Mouse (Mus musculus) inflammation-experienced regulatory T-cells (primary cell): Measurements from ENCODE around the gene Pvr. TPM values are rescaled to one million over a fixed set of nuclear protein-coding genes. Genes with fewer than 3 reads are reported as not detected.

Source experiments
- polyA plus RNA-seq, 2 experiments: library from polyadenylated mRNA; unstranded; fragments of 100-300 nt; shearing (Covaris generic); gene quantifications; one replicate each; pipeline ENCODE4 v1.2.1; 2017

Pvr gene
- 10 to 100 TPM; 27.5 to 32.5 TPM for polyA plus RNA-seq

DNA sequence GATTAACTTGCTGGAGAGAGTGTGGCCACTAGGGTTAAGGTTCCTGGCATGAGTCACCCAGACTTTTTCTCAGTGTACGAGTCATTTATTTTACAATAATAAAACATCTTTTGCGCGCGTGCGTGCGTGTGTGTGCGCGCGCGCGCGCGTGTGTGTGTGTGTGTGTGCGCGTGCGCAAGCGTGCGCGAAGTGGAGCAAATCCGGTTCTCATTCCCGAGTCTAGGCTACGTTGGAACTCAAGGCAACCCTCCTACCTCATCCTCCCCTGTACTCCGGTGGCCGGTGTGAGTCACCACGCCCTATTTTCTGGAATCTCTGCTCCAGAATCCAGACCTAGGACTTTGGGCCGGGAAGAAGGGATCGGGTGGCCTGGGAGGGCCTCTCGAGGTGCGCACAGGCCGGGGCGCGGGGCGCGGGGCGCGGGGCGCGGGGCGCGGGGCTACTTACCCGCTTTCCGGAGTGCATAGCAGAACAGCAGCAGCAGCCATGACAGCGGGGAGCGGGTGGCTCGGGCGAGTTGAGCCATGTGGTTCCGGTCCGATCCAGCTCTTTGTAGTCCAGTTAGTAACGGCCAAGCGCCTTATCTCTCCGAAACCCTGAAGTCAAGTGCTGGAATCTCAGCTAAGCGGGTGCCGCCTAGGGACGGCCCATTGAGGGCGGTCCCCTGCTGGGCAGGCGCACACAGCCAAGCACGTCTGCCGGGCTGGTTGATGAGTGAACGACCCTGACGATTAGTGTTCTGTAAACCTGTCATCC lies at the start of gene Pvr:
Pvr (minus strand) TSS at position 655 of the 756 bp plus-strand sequence.

DNA sequence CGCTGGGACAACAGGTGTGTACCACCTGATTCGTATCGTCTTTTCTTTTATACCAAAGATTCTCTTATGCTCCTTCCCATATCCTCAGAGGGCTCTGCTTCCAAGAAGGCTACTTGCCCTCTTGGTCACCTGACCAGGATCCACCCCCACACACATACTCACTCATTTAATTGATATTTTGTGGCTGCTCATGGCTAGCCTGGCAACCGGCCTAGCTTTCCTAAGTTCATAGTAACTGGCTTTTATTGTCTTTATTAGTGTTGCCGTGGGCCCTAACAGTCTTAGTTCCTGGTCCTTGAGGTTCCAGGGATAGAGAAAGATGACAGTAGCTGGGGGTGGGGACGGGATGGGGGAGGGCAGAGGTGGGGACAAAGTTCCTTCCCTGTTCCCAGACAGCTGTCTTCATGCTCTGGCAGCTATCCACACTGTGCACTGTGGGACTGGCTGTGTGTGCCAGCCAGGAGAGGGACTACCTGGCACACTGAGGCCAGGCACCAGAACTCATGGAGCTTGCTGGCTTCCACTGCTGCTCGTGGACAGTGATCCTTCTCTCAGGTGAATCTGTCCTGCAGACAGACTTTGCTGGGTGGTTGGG lies 44.1 kb upstream of the Pvr start, which contains the start of gene Ceacam20:
Ceacam20 (plus strand) TSS at position 428 of the 595 bp plus-strand sequence.

DNA sequence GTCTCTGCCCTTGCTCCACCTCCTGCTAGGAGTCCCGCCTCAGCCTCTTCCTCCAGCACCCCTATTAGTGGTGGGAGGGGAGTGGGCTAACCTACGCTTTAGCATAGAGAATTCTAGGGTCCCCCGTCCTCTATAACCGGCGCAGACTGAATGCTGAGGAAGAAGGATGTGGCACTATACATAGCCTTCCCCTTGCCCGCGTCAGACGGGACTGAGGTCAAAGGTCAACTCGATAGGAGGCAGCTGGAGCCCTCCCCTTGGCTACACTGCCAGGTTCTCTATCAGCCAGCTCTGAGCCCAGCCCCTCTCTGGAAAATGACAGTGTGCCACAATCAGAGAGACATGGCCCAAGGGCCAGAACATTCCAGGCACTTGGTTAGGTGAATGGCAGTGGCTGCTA lies 29.6 kb upstream of the Pvr start, which contains the start of gene Igsf23:
Igsf23 (minus strand) TSS at position 168 of the 400 bp plus-strand sequence.

DNA sequence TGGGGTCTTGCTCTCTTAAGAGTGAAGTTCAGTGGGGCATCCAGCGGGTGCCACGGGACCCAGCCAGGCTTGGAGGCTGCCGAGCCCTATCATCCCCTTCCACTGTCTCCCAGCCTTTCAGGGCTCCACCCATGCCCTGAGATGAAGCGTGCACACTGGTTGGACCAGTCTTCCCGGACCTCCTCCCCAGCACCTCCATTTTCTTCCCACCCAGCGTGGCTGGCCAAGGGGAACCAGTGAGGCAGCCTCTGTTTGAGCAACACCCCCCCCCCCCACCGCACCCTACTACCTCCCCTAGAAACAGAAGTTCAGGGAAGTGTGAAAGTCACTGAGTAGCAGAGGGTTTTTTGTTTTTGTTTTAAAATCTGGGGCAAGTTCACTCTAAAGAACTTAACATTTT lies 33.1 kb downstream of the Pvr start, which contains the start of gene Ceacam19:
Ceacam19 (minus strand) TSS at position 117 of the 400 bp plus-strand sequence.

DNA sequence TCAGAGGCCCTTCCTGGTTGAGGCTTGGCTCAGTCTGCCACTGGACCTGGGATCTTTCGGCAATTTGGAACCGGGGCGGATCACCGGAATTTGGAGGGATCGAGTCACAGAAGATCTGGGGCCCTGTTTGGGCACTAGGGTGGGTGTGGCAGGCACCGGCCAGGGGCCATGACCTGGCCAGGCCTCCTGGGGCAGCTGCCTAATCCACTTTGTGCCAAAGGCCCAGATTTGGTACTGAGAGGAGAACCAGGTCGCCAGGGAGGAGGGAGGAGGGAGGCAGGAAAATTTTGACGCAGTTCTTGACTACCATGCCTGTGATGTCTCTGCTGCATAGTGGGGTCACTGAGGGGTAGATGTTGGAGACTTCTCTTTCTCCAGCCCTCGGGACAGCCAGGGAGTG lies 59.8 kb downstream of the Pvr start, which contains the start of gene Ceacam16:
Ceacam16 (minus strand) TSS at position 101 of the 400 bp plus-strand sequence.

Other genes starting within 250 kb of the Pvr start
- gene Apoc2, start 243.2 kb downstream of the Pvr start, polyA plus RNA-seq: not detected
- gene Gm44805, start 239.7 kb downstream of the Pvr start, polyA plus RNA-seq: not detected
- gene Apoc4, start 239.7 kb downstream of the Pvr start, polyA plus RNA-seq: under 1 TPM in 1 of 2 experiments, not detected in 1; 0.07 TPM
- 1 to 10 TPM in 1 of 2 experiments, not detected in 1; 1.5 TPM for gene Apoc1, start 228.5 kb downstream of the Pvr start, polyA plus RNA-seq
- 10 to 100 TPM; 10.9 to 46.1 TPM for gene Apoe, start 222.0 kb downstream of the Pvr start, polyA plus RNA-seq
- gene Tomm40, start 205.7 kb downstream of the Pvr start, polyA plus RNA-seq: 10 to 100 TPM; 74.3 to 77.1 TPM
- under 1 TPM; 0.10 to 0.84 TPM for gene Nectin2, start 170.7 kb downstream of the Pvr start, polyA plus RNA-seq
- 10 to 100 TPM in 1 of 2 experiments, 1 to 10 TPM in 1; 2.3 to 15.9 TPM for gene Bcam, start 150.1 kb downstream of the Pvr start, polyA plus RNA-seq
- gene Cblc, start 124.4 kb downstream of the Pvr start, polyA plus RNA-seq: 1 to 10 TPM in 1 of 2 experiments, under 1 TPM in 1; 0.25 to 1.3 TPM
- 100 to 1,000 TPM in 1 of 2 experiments, 10 to 100 TPM in 1; 88.9 to 130 TPM for gene Bcl3, start 98.4 kb downstream of the Pvr start, polyA plus RNA-seq
- gene Gm19345, start 69.2 kb downstream of the Pvr start, polyA plus RNA-seq: not detected
- gene Ceacam16, start 59.9 kb downstream of the Pvr start, polyA plus RNA-seq: under 1 TPM in 1 of 2 experiments, not detected in 1; 0.10 TPM
- under 1 TPM in 1 of 2 experiments, not detected in 1; 0.06 TPM for gene Ceacam19, start 33.2 kb downstream of the Pvr start, polyA plus RNA-seq
- gene Igsf23, start 29.6 kb upstream of the Pvr start, polyA plus RNA-seq: 10 to 100 TPM in 1 of 2 experiments, 1 to 10 TPM in 1; 8.9 to 26.5 TPM
- gene Ceacam20, start 44.3 kb upstream of the Pvr start, polyA plus RNA-seq: 1 to 10 TPM in 1 of 2 experiments, under 1 TPM in 1; 0.49 to 1.5 TPM
- under 1 TPM; 0.16 to 0.34 TPM for gene Nlrp9b, start 70.3 kb upstream of the Pvr start, polyA plus RNA-seq
- gene Vmn1r91, start 178.5 kb upstream of the Pvr start, polyA plus RNA-seq: 1 to 10 TPM in 1 of 2 experiments, under 1 TPM in 1; 0.16 to 2.1 TPM
- not detected for gene Gm16442, start 201.4 kb upstream of the Pvr start, polyA plus RNA-seq
- gene Vmn1r93, start 217.9 kb upstream of the Pvr start, polyA plus RNA-seq: not detected
- gene Vmn1r94, start 247.2 kb upstream of the Pvr start, polyA plus RNA-seq: not detected